Mouse (Mus musculus): ENCODE measurements around the gene Sypl.

The Sypl gene

DNA sequence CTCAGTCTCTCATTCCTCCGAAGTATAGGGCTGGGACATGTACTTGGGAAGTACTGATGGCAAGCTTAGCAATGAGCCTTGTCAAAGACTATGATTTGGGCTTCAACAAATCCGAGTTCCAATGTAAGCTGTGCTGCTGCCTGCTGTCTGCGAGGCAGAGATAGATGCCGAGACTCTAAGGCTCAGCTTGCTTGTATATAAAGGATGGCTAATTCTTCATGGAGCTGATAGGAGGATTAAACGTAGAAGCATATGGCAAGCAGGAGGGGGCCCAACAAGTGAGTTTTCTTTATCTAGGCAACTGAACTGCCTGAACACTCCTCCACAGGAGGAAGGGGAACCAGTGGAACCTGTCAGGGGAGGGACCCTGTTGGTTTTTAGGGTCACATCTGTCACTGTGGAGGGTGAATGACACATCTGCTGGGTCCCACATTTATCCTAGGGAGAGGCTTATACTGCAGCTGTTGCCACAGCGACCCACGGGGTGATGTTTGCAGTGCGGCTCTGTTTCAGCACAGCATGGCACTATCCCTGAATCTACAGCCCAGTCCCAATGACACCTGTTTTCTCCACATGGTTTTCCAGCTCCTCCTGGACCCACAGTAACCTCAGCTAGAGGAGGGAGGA lies 49.8 kb downstream of the Sypl start:
- peak; percentile 30 for DNase-seq (ENCODE audit: low spot score)

DNA sequence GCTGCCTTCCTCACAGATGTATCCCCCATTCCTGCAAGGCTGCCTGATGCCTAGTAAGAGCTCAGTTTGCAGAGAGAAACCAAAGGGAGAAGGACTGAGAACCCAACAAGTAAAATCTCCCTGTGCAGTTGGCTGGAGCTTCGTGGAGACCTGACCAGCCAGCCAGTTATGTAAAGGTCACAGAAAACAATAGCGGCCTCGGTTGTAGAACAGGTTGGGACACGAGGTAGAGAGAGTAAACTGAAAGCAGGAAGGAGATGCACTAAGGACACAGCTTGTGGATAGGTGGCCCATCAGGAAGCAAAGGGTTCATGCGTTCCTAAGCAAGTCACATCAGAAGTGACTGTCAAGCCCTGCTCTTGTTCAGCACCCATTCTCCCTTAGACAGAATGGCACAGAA lies 52.2 kb downstream of the Sypl start:
- no peak for DNase-seq (ENCODE audit: low spot score)

DNA sequence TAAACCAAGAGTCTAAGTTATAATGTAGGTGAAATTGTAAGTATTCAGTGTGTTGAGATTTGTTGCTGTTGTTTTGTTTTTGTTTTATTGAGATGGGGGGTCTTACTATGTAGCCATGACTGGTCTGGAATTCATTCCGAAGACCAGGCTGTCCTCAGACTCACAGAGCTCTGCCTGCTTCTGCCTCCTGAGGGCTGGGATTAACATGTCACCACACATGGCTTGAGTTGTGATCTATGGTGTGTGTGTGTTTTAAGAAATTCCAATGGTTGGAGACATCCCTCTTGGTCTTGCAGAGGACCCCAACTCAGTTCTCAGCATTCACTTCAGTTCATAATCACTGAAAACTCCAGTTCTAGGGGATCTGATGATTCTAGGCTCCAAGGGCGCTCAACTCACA lies 53.5 kb downstream of the Sypl start:
- DNase-seq (ENCODE audit: low spot score), result no peak

DNA sequence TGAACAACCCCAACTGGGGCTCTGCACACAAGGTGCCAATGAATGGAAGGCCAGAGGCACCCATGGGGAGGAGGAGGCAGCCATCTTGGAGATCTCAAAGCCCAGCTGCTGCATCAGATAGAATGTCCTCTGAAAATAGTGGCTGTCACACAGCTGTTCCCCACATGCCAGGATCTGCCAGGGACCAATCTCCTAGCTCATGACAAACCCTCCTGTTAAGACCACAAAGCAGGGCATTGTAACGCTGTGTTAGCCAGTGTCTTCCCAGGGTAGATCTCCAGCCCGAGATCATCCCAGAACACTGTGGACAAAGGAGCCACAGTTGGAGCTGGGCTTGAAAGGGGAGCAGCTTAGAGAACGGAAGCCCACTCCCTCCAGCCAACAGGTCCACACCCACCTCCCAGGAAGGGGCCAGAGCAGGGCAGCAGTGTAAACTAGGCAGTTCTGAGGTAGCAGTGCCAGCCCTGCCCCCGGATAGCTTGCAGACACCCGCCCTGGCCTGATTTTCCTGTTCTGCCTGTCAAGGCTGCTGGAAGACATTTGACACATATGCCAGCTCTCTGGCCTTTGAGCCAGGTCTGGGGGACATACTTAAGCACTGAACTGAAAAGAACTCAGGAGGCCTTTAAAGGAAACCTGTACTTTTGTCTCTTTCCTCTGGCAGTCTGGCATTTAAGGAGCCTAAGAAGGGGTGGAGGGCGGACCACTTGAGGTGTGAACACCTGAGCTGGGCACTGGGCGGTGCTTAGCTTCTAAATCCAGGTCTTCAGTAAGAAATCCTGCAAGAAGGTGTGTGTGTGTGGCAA lies 54.8 kb downstream of the Sypl start:
- DNase-seq (ENCODE audit: low spot score), result no peak

DNA sequence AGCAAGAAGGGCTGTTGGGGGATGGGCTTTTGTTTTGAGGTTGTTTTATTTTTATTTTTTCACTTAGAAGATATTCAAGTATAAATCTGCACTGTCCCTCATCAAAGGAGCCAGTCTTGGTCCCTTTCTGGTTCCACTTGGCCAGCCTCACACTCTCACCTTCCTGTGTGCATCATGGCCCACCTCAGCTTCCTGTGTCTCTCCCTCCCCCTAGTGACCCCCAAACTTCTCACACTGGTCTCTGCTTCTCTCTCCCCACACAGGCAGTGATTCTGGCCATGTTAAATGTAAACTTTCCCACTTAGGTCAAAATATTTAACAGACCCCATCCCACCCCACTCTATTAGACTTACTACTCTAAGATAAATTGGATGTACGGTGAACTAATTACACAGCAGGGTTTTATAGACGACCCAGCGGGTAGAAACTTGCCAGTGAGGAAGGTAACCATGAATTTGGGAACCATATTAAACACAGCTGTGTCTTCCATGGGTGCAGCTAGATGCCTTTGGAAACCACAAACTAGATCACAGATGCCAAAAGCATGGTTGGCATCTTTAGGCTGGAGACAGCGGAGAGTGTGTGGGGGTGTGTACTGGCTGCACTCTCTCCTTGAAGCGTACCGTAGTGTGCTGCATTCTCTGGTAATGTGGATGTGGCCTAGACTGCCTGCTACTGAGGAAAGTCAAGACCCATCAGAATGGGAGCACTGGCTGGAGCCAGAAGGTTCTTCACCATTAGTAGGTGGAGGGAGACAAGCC lies 55.7 kb downstream of the Sypl start:
- no peak for DNase-seq (ENCODE audit: low spot score)

DNA sequence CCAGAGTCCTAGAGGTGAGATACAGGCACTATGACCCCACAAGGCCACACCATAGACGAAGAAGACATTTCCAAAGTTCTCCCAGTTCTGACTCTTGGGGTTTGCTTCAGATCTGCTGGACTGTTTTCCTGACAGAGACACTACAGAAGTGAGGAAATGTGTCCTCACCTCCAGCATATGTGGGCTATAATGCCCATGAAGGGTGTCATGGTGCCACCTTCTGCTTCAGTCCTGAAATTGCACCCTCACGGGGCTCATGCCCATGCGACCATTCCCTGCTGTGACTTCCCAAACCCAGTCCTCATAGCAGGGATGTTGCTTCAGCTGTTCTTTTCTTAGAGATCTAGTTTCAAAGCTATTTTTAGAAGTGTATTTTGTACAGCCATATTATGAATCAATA lies 56.3 kb downstream of the Sypl start:
- peak; percentile 49 for DNase-seq (ENCODE audit: low spot score)

DNA sequence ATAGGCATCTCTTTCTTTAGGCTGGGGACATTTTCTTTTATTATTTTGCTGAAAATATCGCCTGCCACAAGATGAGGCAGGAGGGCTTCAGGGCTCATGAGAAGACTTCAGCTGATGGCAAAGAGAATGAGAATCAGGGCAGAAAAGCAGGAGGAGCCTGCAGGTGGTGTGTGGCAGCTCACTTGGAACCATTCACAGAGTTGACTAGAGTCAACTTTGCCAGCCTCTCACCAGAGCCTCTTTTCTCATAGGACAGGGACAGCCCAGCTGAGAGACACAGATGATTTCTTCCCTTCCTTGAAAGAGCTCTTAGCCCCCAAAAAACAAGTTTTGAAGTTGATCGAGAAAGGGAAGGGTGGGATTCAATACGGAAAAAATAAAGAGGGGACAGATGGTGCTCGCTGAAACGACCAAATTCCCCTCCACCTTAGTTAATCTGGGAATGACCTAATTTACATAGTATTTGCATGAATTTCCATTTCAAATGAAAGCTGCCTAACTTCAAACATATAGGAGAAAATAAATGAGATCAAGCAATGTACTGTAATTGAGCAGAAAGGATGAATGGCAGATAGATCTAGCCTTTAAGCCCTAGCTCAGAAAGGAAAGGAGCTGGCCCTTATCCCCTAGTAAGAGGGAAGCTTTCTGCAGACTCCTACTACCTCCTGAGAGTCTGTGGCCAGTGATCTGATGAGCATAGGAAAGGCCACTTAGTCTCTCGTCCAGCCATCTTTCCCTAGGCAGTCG lies 60.5 kb downstream of the Sypl start:
- DNase-seq (ENCODE audit: low spot score), result no peak

DNA sequence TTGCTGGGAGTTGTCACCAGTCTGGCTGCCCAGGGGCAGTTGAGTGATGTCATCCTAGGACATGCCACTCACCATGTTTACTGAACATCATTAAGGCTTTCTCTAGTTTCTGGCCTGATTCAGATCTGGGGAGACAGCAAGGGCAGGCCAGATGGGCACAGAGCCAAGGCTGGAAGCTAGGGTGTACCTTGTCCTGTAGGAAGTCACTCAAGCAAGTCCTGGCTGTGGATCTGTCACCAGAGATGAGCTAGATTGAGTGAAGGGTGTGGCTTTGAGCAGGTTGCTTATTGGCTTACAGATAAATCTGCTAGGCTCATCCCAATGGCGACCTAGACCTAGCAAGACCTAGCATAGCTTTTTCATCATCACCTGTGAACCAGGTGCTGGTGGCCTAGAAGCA lies 61.4 kb downstream of the Sypl start:
- no peak for DNase-seq (ENCODE audit: low spot score)

DNA sequence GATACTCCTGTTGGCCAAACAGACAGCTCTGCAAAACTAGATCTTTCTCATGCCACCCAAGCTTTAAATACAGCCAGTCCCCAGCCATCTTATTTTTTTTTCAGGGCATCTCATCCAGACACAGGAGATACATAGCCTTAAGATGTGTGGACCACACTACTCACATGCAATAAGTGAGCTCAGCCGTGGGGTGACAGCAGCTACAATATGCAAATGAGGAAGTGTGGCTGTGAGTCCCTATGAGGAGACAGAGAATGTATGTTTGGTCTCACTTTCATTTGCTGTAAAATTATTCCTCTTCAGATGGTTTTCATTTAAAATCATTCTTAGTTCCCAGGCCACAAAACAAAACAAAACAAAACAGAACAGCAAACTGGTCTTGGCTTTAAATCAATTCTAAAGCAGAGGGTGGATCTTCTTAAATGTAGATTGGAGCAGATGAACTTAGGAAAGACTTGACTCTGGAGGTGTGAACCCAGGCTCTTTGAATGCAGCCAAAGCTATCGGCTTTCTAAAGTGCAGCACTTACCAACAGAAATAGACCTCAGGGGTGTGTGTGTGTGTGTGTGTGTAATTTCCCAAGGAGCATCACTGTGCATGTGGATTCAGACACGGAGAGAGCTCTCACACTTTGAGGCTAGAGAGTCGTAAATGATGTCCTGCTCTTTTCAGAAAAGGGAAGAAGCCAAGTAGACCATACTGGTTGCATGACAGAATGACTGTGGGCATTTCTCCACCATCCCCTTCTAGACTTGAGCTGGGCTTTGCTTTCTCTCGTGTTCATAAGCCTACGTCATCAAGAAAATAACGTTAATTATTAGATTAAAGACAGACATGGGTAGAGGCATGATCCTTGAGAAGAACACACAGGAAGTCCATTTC lies 63.4 kb downstream of the Sypl start:
- no peak for DNase-seq (ENCODE audit: low spot score)

DNA sequence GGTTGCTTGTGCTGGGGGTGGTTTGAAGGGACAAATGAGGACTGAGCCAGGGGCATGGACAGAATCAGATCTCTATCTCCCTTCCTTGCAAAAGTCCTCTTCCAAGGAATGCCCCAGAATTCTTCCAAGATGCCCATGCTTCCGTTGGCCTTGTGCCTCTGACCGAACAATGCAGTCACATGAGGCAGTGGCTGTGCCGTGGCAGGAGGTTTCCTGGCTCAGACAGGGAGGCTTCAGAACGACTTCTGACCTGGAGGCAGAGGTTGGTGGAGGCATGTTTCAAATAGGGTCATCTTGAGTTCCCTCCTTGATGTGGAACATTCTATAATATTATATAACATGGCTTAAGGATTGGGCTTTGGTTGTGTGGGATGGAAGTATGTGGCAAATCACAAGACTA lies 64.9 kb downstream of the Sypl start:
- DNase-seq (ENCODE audit: low spot score), result no peak

DNA sequence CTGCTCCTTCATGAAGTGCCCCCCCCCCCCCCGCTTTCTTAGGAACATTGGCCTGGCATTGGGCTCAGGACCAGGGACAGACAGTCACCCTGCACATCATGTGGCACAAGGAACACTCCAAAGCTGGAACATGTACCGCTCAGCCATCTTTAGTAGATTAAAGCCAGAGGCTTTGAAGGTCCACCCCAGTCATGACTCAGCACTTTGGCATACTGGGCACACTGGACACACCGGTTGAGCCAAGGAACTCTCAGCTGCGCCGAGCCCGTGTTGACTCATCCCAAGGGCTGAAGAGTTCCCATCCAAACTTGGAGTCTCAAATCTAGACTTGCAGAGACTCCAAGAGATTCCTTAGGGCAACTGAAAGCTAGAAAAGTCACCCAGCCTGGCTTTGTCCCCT lies 66.3 kb downstream of the Sypl start:
- DNase-seq (ENCODE audit: low spot score), result no peak

DNA sequence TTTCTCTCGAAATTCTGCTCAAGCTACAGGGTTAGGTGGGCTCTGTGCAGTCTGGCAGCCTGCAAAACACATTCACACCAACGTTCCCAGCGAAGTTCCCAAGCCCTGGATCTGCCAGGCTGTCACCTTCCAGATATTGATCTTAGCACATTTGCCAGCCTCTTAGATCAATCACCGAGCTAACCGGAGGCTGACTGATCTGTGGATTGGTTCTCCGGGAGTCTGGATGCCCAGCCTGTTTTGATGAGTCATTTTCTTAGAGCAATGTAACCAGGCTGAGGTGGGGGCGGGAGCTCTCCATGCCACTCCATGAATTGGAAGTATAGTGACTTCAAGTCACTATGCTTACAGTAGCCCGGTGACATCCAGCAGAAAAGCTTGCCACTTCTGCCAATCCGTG lies 67.4 kb downstream of the Sypl start:
- DNase-seq (ENCODE audit: low spot score), result no peak

DNA sequence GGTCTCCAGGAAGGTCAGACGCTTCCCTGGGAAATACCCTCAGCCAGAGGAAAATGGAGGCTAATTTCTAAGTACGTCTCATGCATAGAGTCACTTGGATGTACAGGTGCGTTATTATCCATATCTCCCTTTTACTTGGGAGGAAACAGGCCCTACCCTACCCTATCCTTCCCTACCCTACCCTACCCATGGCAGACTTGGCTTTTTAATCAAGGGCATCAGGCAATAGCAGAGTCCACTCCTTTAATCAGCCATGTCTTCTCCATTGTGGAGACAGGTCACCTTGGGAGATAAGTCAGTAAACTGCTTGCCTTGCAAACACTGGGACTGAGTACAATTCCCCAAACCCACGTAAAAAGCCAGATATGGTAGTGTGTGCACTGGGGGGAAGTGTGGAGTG lies 68.1 kb downstream of the Sypl start:
- no peak for DNase-seq (ENCODE audit: low spot score)

DNA sequence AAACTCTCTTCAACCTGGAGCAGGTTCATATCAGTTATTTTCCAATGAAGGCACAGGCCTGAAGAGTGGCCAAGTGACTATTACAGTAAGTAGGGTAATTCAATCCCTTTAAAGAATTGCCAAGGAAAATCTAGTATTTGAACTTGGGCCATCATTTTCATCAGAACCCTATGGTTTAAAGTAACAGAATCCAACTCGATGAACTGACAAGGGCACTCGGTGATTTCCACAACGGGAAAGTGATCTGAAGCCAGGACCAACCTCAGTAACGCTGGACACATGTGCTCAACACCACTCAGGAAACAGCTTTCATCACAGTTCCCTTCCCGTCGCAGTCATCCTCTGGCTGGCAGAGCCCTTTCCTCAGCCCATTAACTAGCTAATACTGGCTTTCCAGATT lies 70.8 kb downstream of the Sypl start:
- no peak for DNase-seq (ENCODE audit: low spot score)

DNA sequence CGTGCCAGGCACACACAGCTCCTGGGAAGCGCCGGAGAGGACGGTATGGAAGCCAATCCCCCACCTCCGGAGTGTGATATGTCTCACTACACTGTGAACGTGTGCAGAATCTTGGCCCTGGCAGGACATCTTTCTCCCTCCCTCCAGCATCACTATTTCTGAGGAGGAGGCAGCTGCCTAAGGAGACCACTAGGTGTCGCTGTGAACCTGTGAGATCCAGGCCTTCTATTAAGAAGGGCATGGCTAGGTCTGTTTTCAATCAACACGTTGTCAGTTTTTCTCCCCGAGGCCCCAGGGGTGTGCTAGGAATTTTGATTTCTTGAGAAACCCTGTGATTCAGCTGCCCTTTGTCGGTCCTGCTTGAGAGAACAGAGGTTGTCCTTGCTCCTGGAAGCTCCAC lies 73.4 kb downstream of the Sypl start:
- peak; percentile 94 for DNase-seq (ENCODE audit: low spot score)

DNA sequence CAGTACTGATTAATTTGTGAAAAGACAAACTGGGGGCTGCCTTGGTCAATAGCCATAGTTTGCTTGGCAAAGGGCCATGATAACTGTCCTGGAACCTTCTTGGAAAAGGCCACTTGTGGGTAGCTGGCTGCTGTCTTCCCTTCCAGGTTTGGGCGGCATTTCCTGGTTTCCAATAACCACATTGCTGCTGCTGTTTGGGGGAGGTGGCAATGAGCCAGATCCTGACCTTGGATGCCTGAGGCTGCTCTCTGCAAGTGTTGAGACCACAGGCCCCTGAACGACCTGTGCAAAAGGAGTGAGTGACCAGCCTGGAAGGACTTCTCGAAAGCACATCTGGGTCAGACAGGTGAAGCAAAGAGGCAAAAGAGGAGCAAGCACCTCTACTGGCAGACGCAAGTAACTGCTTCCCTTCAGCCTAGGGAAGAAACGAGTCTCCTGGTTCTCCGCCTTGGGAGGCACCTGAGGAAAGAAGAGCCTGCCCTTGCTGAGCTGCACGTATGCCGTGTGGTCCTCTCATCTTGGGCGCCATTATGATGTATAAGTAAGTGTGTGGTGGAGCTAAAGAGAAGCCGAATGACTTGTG lies 74.5 kb downstream of the Sypl start:
- DNase-seq (ENCODE audit: low spot score), result peak; percentile 56

DNA sequence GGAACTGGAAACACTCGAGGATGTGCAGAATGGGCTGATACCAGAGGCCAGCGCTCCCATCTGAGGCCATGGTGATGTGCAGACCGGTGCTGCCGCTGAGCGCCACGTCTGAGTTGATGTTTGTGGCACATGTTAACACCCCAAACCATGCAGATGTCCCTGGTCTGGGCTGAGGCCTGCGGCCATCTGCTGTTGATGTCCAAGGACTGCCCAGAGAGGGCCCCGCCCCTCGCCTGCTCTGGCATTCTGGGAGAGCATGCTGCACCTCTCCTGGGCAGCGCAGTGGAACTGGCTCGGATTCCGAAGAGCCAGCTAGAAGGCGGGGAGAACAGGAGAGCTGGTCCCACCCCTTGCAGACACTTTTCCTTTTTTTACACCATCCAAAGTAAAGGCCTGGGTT lies 75.0 kb downstream of the Sypl start:
- peak; percentile 33 for DNase-seq (ENCODE audit: low spot score)

All from retina, embryonic 14.5 days (tissue).